Mouse (Mus musculus): ENCODE data around the gene Vcp.

DNA sequence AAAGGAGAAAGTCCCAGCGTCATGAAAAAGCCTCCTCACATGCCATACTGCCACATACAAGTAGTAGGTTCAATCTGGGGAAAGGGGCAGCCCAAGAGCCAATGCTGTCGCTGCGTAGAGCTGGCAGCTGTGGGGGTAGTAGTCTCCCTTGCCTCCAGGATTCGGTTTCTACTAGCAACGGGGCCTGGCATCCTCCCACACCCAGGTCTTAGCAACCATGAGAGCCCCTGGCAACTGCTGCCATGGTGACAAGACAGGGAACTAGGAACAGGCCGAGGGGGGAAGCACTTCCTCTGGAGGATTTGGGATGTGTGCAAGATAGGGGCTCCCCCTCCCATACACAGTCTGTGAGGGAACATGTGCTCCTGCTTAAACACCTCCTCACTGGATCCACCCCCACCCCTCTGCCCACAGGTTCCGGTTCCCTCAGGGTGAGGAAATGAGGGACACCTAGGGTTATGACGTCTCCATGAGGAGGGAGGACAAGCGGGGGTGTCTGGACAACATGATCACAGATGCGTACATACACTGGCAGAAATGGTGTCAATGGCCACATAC lies 53.5 kb downstream of the Vcp start:
- TF ChIP-seq CTCF (conservative IDR thresholded peaks at IDR 0.05 in 1 of 2, IDR thresholded peaks at IDR 0.05 in 1 of 2; ENCODE audit: low read depth in 2 of 2, low read length in 2 of 2) (no peak), ELF1 (IDR thresholded peaks at IDR 0.05; ENCODE audit: low read depth, low read length) (no peak), EP300 (IDR thresholded peaks at IDR 0.05; ENCODE audit: low read length) (no peak), RAD21 (IDR thresholded peaks at IDR 0.05; ENCODE audit: low read depth, low read length) (no peak), SMC3 (IDR thresholded peaks at IDR 0.05; ENCODE audit: low read depth, low read length) (no peak), E2F4 (IDR thresholded peaks at IDR 0.05; ENCODE audit: insufficient replicate concordance, low read depth, low read length) (no peak), NELFE (IDR thresholded peaks at IDR 0.05; ENCODE audit: low read depth, low read length) (no peak), ZMIZ1 (IDR thresholded peaks at IDR 0.05; ENCODE audit: low read depth, low read length) (no peak), POLR2A (IDR thresholded peaks at IDR 0.05; ENCODE audit: low read depth, low read length) (no peak), CHD2 (IDR thresholded peaks at IDR 0.05; ENCODE audit: low read length) (no peak), UBTF (IDR thresholded peaks at IDR 0.05; ENCODE audit: low read depth, low read length) (no peak), BHLHE40 (IDR thresholded peaks at IDR 0.05; ENCODE audit: low read depth, low read length) (no peak), USF1 (IDR thresholded peaks at IDR 0.05; ENCODE audit: low read depth, low read length) (no peak)
